Mouse (Mus musculus) myocyte (in vitro differentiated cells): ENCODE measurements around the gene Vegfb. TPM values are rescaled to one million over a fixed set of nuclear protein-coding genes. Genes with fewer than 3 reads are reported as not detected.

ENCODE experiments used
- H3K27me3 ChIP-seq: one replicate; pipeline ENCODE4 v1.6.1; 2011; ENCODE audit not compliant: control insufficient read depth, insufficient read depth, insufficient read length
- H3K36me3 ChIP-seq: one replicate; pipeline ENCODE4 v1.6.1; 2011; ENCODE audit not compliant: control insufficient read depth, insufficient read depth
- H3K4me2 ChIP-seq: one replicate; pipeline ENCODE4 v1.6.1; 2011; ENCODE audit warnings: low read depth, control low read depth
- H3K4me3 ChIP-seq: one replicate; pipeline ENCODE4 v1.5.1; 2011; ENCODE audit warnings: mild to moderate bottlenecking, control low read depth, moderate library complexity
- H3K79me2 ChIP-seq: one replicate; pipeline ENCODE4 v1.6.1; 2011; ENCODE audit not compliant: control insufficient read depth, insufficient read depth
- H3ac ChIP-seq: one replicate; pipeline ENCODE4 v1.6.1; 2011; ENCODE audit not compliant: control insufficient read depth, insufficient read length
- CEBPB ChIP-seq: IDR thresholded peaks from 2 replicates; pipeline ENCODE4 v1.6.1; 2011; ENCODE audit warnings: mild to moderate bottlenecking, moderate library complexity; ENCODE audit not compliant: poor library complexity, insufficient read depth, severe bottlenecking
- E2F4 ChIP-seq: IDR thresholded peaks from one replicate; pipeline ENCODE4 v1.6.1; 2011; ENCODE audit warnings: mild to moderate bottlenecking, control low read depth, moderate library complexity; ENCODE audit not compliant: insufficient read depth
- MAX ChIP-seq: IDR thresholded peaks from one replicate; pipeline ENCODE4 v1.6.1; 2011; ENCODE audit warnings: low read depth, mild to moderate bottlenecking, control low read depth
- MYOD1 ChIP-seq, 3 experiments: IDR thresholded peaks; one replicate each; pipeline ENCODE4 v1.6.1; 2011; ENCODE audit warnings: control low read depth in 2 of 3, low read depth in 2 of 3, mild to moderate bottlenecking in 2 of 3, moderate library complexity in 1 of 3; ENCODE audit not compliant: insufficient read length in 2 of 3, control insufficient read depth in 1 of 3
- MYOG ChIP-seq, 3 experiments: IDR thresholded peaks; one replicate each; pipeline ENCODE4 v1.6.1; 2011; ENCODE audit warnings: control low read depth in 2 of 3, low read depth in 2 of 3, mild to moderate bottlenecking in 2 of 3; ENCODE audit not compliant: insufficient read length in 2 of 3, control insufficient read depth in 1 of 3, insufficient read depth in 1 of 3
- POLR2A ChIP-seq: IDR thresholded peaks from one replicate; pipeline ENCODE4 v1.6.1; 2011; ENCODE audit warnings: low read depth, mild to moderate bottlenecking, control low read depth, moderate library complexity; ENCODE audit not compliant: insufficient read length
- POLR2AphosphoS2 ChIP-seq: IDR thresholded peaks from one replicate; pipeline ENCODE4 v1.6.1; 2011; ENCODE audit warnings: low read depth, control low read depth; ENCODE audit not compliant: insufficient read length
- REST ChIP-seq: IDR thresholded peaks from one replicate; pipeline ENCODE4 v1.6.1; 2011; ENCODE audit warnings: mild to moderate bottlenecking, control low read depth, moderate library complexity; ENCODE audit not compliant: insufficient read depth, insufficient read length
- SRF ChIP-seq: IDR thresholded peaks from one replicate; pipeline ENCODE4 v1.6.1; 2011; ENCODE audit warnings: low read depth; ENCODE audit not compliant: control insufficient read depth, insufficient read length
- TCF12 ChIP-seq: IDR thresholded peaks from one replicate; pipeline ENCODE4 v1.6.1; 2011; ENCODE audit warnings: mild to moderate bottlenecking, control low read depth; ENCODE audit not compliant: poor library complexity, insufficient read depth, severe bottlenecking
- TCF3 ChIP-seq: IDR thresholded peaks from one replicate; pipeline ENCODE4 v1.6.1; 2011; ENCODE audit warnings: low read depth, control low read depth; ENCODE audit not compliant: insufficient read length
- USF1 ChIP-seq: IDR thresholded peaks from one replicate; pipeline ENCODE4 v1.6.1; 2011; ENCODE audit warnings: low read depth, mild to moderate bottlenecking, control low read depth, moderate library complexity
- polyA plus RNA-seq: library from polyadenylated mRNA; unstranded; fragments of >200 nt; fragmentation: generic; extraction: Trizol; gene quantifications from one replicate; pipeline ENCODE4 v1.2.1, GENCODE M21; 2012; ENCODE audit warnings: missing spikeins

The Vegfb gene
- polyA plus RNA-seq, 1 experiment, result 49.2 TPM

- Histone ChIP-seq H3K4me2 (peak overlapping the region; percentile 97), H3K4me3 (peak overlapping the region; percentile 42), H3K36me3 (no peaks in the 10 kb centered on the region), H3K27me3 (no peaks in the 10 kb centered on the region), H3ac (peak overlapping the region; percentile 3), H3K79me2 (no peaks in the 10 kb centered on the region)
- TF ChIP-seq SRF (no peak), MYOG (IDR thresholded peaks at IDR 0.05; ENCODE audit: control insufficient read depth in 1 of 3, insufficient read depth in 1 of 3, insufficient read length in 2 of 3, low read depth in 2 of 3) (peak in 2 of 3 experiments; percentile 35 to 59)
These were observed 8.0 kb upstream of the Vegfb start for GRCm38 (mm10) chr19:6995255-6995991.

- H3K4me3 ChIP-seq, result peak overlapping the region; percentile 42
- no peaks in the 10 kb centered on the region for H3K79me2 ChIP-seq
- H3ac ChIP-seq, result no peak overlapping the region
- no peaks in the 10 kb centered on the region for H3K36me3 ChIP-seq
- peak overlapping the region; percentile 97 for H3K4me2 ChIP-seq
- H3K27me3 ChIP-seq, result no peaks in the 10 kb centered on the region
- no peak for TF ChIP-seq REST
- no peak for TF ChIP-seq MYOD1 (IDR thresholded peaks at IDR 0.05; ENCODE audit: control insufficient read depth in 1 of 3, insufficient read length in 2 of 3, low read depth in 2 of 3)
- TF ChIP-seq E2F4, result no peak
- no peak for TF ChIP-seq POLR2A
- TF ChIP-seq POLR2AphosphoS2, result no peak
- no peak for TF ChIP-seq TCF12
- TF ChIP-seq USF1, result no peak
- no peak for TF ChIP-seq MAX
- TF ChIP-seq MYOG (IDR thresholded peaks at IDR 0.05; ENCODE audit: control insufficient read depth in 1 of 3, insufficient read depth in 1 of 3, insufficient read length in 2 of 3, low read depth in 2 of 3), result no peak
- no peak for TF ChIP-seq TCF3
These were observed 7.0 kb upstream of the Vegfb start for GRCm38 (mm10) chr19:6994489-6994888.

GRCm38 (mm10) chr19:6994002-6994401, 6.6 kb upstream of the Vegfb start:
- no peaks in the 10 kb centered on the region for H3K36me3 ChIP-seq
- TF ChIP-seq MYOD1 (IDR thresholded peaks at IDR 0.05; ENCODE audit: control insufficient read depth in 1 of 3, insufficient read length in 2 of 3, low read depth in 2 of 3), result no peak
- no peak for TF ChIP-seq TCF12
- TF ChIP-seq USF1, result no peak
- TF ChIP-seq TCF3, result no peak
- no peak for TF ChIP-seq REST
- TF ChIP-seq SRF, result no peak
- TF ChIP-seq MAX, result no peak
- no peak for TF ChIP-seq MYOG (IDR thresholded peaks at IDR 0.05; ENCODE audit: control insufficient read depth in 1 of 3, insufficient read depth in 1 of 3, insufficient read length in 2 of 3, low read depth in 2 of 3)
- TF ChIP-seq POLR2A, result no peak
- TF ChIP-seq POLR2AphosphoS2, result no peak
- TF ChIP-seq CEBPB, result no peak
- TF ChIP-seq E2F4, result no peak
- H3ac ChIP-seq, result no peak overlapping the region
- H3K4me3 ChIP-seq, result no peak overlapping the region
- H3K4me2 ChIP-seq, result no peak overlapping the region
- no peaks in the 10 kb centered on the region for H3K79me2 ChIP-seq
- no peaks in the 10 kb centered on the region for H3K27me3 ChIP-seq

GRCm38 (mm10) chr19:6993011-6993770, 5.7 kb upstream of the Vegfb start:
- H3K27me3 ChIP-seq, result no peaks in the 10 kb centered on the region
- H3K36me3 ChIP-seq, result no peaks in the 10 kb centered on the region
- TF ChIP-seq USF1 (no peak), MYOG (IDR thresholded peaks at IDR 0.05; ENCODE audit: control insufficient read depth in 1 of 3, insufficient read depth in 1 of 3, insufficient read length in 2 of 3, low read depth in 2 of 3) (no peak), POLR2AphosphoS2 (no peak), POLR2A (no peak), TCF3 (no peak), E2F4 (no peak), SRF (no peak), TCF12 (no peak), CEBPB (no peak), MAX (no peak), REST (no peak), MYOD1 (IDR thresholded peaks at IDR 0.05; ENCODE audit: control insufficient read depth in 1 of 3, insufficient read length in 2 of 3, low read depth in 2 of 3) (no peak)
- no peaks in the 10 kb centered on the region for H3K79me2 ChIP-seq
- H3K4me2 ChIP-seq, result peak overlapping the region; percentile 93
- no peak overlapping the region for H3ac ChIP-seq
- peak overlapping the region; percentile 71 for H3K4me3 ChIP-seq
